Mouse (Mus musculus): ENCODE results near the gene Cep78.

GRCm38 (mm10) chr19:15948867-15949266 is 35.9 kb downstream of the Cep78 start:
- TF ChIP-seq POLR2AphosphoS2 (IDR thresholded peaks at IDR 0.05; ENCODE audit: insufficient read length, low read depth): no peak
- no peak for TF ChIP-seq TCF12 (IDR thresholded peaks at IDR 0.05; ENCODE audit: insufficient read depth, poor library complexity, severe bottlenecking)
- TF ChIP-seq POLR2A (IDR thresholded peaks at IDR 0.05; ENCODE audit: insufficient read length, low read depth): no peak
- TF ChIP-seq USF1 (IDR thresholded peaks at IDR 0.05; ENCODE audit: low read depth): no peak
- TF ChIP-seq SRF (IDR thresholded peaks at IDR 0.05; ENCODE audit: control insufficient read depth, insufficient read length, low read depth): no peak
- TF ChIP-seq E2F4 (IDR thresholded peaks at IDR 0.05; ENCODE audit: insufficient read depth): no peak
- TF ChIP-seq MYOD1 (IDR thresholded peaks at IDR 0.05; ENCODE audit: control insufficient read depth in 1 of 3, insufficient read length in 2 of 3, low read depth in 2 of 3): peak in 2 of 3 experiments; percentile 15 to 55
- TF ChIP-seq MAX (IDR thresholded peaks at IDR 0.05; ENCODE audit: low read depth): no peak
- no peak for TF ChIP-seq CEBPB (IDR thresholded peaks at IDR 0.05; ENCODE audit: insufficient read depth, poor library complexity, severe bottlenecking)
- TF ChIP-seq MYOG (IDR thresholded peaks at IDR 0.05; ENCODE audit: control insufficient read depth in 1 of 3, insufficient read depth in 1 of 3, insufficient read length in 2 of 3, low read depth in 2 of 3): peak in 1 of 3 experiments; percentile 53
- TF ChIP-seq REST (IDR thresholded peaks at IDR 0.05; ENCODE audit: insufficient read depth, insufficient read length): no peak
- TF ChIP-seq TCF3 (IDR thresholded peaks at IDR 0.05; ENCODE audit: insufficient read length, low read depth): no peak

All from myocyte (in vitro differentiated cells).